11 mouse cellular contexts compared by ENCODE assay signal in genomic region chr15:88561058-88561730, GRCm38 (mm10). TPM values are rescaled to one million over a fixed set of nuclear protein-coding genes. Genes with fewer than 3 reads are reported as not detected.
DNase-seq lines count a peak whose midpoint lies in the region; ATAC-seq and TF ChIP-seq lines count a peak whose summit lies in the region.
"Had no signal": no experiment of that assay in that cellular context is flagged by ENCODE, and none has a peak within 500 bp of the region (broad histone marks: within the 10 kb centered on the region; RNA-seq: fewer than 3 reads in every experiment).

No protein-coding gene starts in this region.

- H3K9me3 ChIP-seq in forebrain, postnatal 0 days (ENCODE audit: low read length) = no peaks in the 10 kb centered on the region
- H3K9me3 ChIP-seq in neural tube, embryonic 15.5 days (replicated peaks) = no peaks in the 10 kb centered on the region

- peak; percentile 38; the same call in 1 of the 2 replicates for ATAC-seq in forebrain, postnatal 0 days
- ATAC-seq in neural tube, embryonic 15.5 days (ENCODE audit: low FRiP score) = 0 out of 2 replicates have a peak, but pooled peaks have one; percentile 41
- no peak for ATAC-seq in megakaryocyte-erythroid progenitor cell, adult 5-6 weeks (replicated peaks; ENCODE audit: low FRiP score, low TSS enrichment, poor library complexity, severe bottlenecking)

- no peak for DNase-seq in layer of hippocampus, adult 2 months (ENCODE audit: low spot score in 2 of 2)
- DNase-seq in layer of hippocampus, postnatal 14 days (ENCODE audit: low spot score in 2 of 2) = no peak
- DNase-seq in cerebellum, postnatal 10 days = peak; percentile 78 to 79
- peak; percentile 55 for DNase-seq in forebrain, postnatal 0 days
- no peak for DNase-seq in layer of hippocampus, postnatal 25 days (ENCODE audit: extremely low spot score in 1 of 2, low spot score in 1 of 2)
- DNase-seq in Muller cell, postnatal 12 days (ENCODE audit: inconsistent ontology term) = no peak

- H3K4me3 ChIP-seq in layer of hippocampus, adult 2 months = no peak overlapping the region
- peak overlapping the region; percentile 13; the same call in 1 of the 2 replicates for H3K4me3 ChIP-seq in forebrain, postnatal 0 days (ENCODE audit: low read depth, low read length)
- H3K4me3 ChIP-seq in neural tube, embryonic 15.5 days (replicated peaks) = peak overlapping the region; percentile 21

- WGBS in forebrain, postnatal 0 days = 7% methylated on average over 22 of the region's 22 CpGs
- whole genome bisulfite sequencing in neural tube, embryonic 15.5 days = 4% methylated on average over 22 of the region's 22 CpGs

- H3K4me2 ChIP-seq in forebrain, postnatal 0 days (ENCODE audit: low read depth) = peak overlapping the region; percentile 42
- peak overlapping the region; percentile 53 for H3K4me2 ChIP-seq in neural tube, embryonic 15.5 days

- H3K27me3 ChIP-seq in forebrain, postnatal 0 days (ENCODE audit: insufficient read depth, low read length) = no peaks in the 10 kb centered on the region
- no peaks in the 10 kb centered on the region; the same call in 1 of the 2 replicates for H3K27me3 ChIP-seq in neural tube, embryonic 15.5 days (replicated peaks)

- no peak overlapping the region for H3K27ac ChIP-seq in layer of hippocampus, adult 2 months
- no peak overlapping the region for H3K27ac ChIP-seq in forebrain, postnatal 0 days (ENCODE audit: low read depth, low read length)
- H3K27ac ChIP-seq in neural tube, embryonic 15.5 days (replicated peaks) = 0 out of 2 replicates have a peak overlapping the region, but pooled peaks have one; percentile 33

- no peaks in the 10 kb centered on the region for H3K36me3 ChIP-seq in forebrain, postnatal 0 days (ENCODE audit: insufficient read depth)
- H3K36me3 ChIP-seq in neural tube, embryonic 15.5 days = no peaks in the 10 kb centered on the region

- peaks cover 15% of the 10 kb centered on the region; the same call in 1 of the 2 replicates for H3K4me1 ChIP-seq in forebrain, postnatal 0 days (ENCODE audit: insufficient read depth)
- H3K4me1 ChIP-seq in neural tube, embryonic 15.5 days = peaks cover 14% of the 10 kb centered on the region

- TF ChIP-seq CTCF in layer of hippocampus, adult 2 months (conservative IDR thresholded peaks at IDR 0.05) = peak; percentile 71
- peak; percentile 53 for TF ChIP-seq CTCF in forebrain, postnatal 0 days (IDR thresholded peaks at IDR 0.05; ENCODE audit: low read depth)

- no peak overlapping the region for H3K9ac ChIP-seq in forebrain, postnatal 0 days
- H3K9ac ChIP-seq in neural tube, embryonic 15.5 days (replicated peaks) = peak overlapping the region; percentile 23; the same call in 1 of the 2 replicates

RNA-seq across cellular contexts. Expression of gene Zdhhc25, which starts 38.9 kb away (rescaled TPM):
- total RNA-seq in layer of hippocampus, adult 2 months (2021) = not detected
- total RNA-seq in layer of hippocampus, postnatal 14 days (2021) = not detected
- not detected in 2 replicates for total RNA-seq in forebrain, postnatal 0 days (2014; rRNA removed)
- polyA plus RNA-seq in forebrain, postnatal 0 days (2015; fragmentation: Nextera tagmentation; extraction: Ambion mirVana) = not detected in 2 replicates
- polyA plus RNA-seq in neural tube, embryonic 15.5 days (2015; fragmentation: Nextera tagmentation; extraction: Ambion mirVana) = not detected in 2 replicates
- not detected in 2 replicates for total RNA-seq in megakaryocyte-erythroid progenitor cell, adult 5-6 weeks (2014; fragmentation: Nextera tagmentation)
- total RNA-seq in megakaryocyte-erythroid progenitor cell, adult 5-6 weeks (2017) = not detected in 2 replicates
- not detected for total RNA-seq in layer of hippocampus, postnatal 25 days (2021)
- total RNA-seq: gastrocnemius, adult 8-10 months; neutrophil, adult 5-6 weeks had no signal
- polyA plus RNA-seq: limb, embryonic 11.5 days had no signal

Comparison
In these comparisons a context has a peak if more than half of its experiments do, and no peak if none do; other contexts are left out.
1. DNase-seq: peak in cerebellum, postnatal 10 days (2 of 2) and forebrain, postnatal 0 days (single experiment); none in layer of hippocampus, adult 2 months (0 of 2), layer of hippocampus, postnatal 14 days (0 of 2), layer of hippocampus, postnatal 25 days (0 of 2) and Muller cell, postnatal 12 days (single experiment).